Mouse (Mus musculus): ENCODE data around the gene Prkn. TPM values are rescaled to one million over a fixed set of nuclear protein-coding genes. Genes with fewer than 3 reads are reported as not detected.

The Prkn gene
- polyA plus RNA-seq, 1 experiment from 2014 or later: 2.3 TPM

DNA sequence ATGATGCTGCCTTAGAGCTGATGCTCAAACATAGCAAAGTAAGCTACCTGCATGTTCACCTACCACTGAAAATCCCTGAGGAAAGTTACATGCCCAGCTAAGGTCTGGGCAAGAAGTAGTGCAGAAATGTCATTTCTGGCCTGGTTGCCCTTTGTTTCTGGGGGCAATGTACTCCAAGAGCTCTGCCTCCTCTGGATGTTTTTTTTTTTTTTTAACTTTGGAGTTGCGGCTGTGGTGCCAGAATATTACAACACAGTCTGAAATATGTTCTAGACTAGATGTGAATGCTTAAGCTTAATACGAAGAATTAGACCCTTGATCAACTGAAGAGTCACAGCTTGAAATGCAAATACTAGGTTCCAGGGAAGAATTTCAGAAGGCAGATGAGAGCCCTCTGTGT lies 911.1 kb downstream of the Prkn start:
- Histone ChIP-seq H3K9me3 (ENCODE audit: control insufficient read depth, low read length) (no peaks in the 10 kb centered on the region), H3K9ac (ENCODE audit: low read length) (no peak overlapping the region), H3K4me3 (ENCODE audit: low read depth, low read length) (no peak overlapping the region), H3K36me3 (ENCODE audit: control insufficient read depth, insufficient read depth, low read length) (no peaks in the 10 kb centered on the region), H3K27me3 (ENCODE audit: control insufficient read depth, insufficient read depth, low read length) (no peaks in the 10 kb centered on the region), H3K4me2 (replicated peaks; ENCODE audit: low read depth) (no peak overlapping the region), H3K4me1 (replicated peaks; ENCODE audit: control insufficient read depth, insufficient read depth) (no peaks in the 10 kb centered on the region), H3K27ac (replicated peaks) (no peak overlapping the region)
- no peak for DNase-seq (ENCODE audit: low spot score)
- ATAC-seq (ENCODE audit: low FRiP score, low TSS enrichment): no peak
- 83% methylated on average over 2 of the region's 2 CpGs for WGBS
- TF ChIP-seq EP300 (optimal IDR thresholded peaks at IDR 0.05): no peak
- no peak for TF ChIP-seq CTCF (IDR thresholded peaks at IDR 0.05; ENCODE audit: low read depth)

DNA sequence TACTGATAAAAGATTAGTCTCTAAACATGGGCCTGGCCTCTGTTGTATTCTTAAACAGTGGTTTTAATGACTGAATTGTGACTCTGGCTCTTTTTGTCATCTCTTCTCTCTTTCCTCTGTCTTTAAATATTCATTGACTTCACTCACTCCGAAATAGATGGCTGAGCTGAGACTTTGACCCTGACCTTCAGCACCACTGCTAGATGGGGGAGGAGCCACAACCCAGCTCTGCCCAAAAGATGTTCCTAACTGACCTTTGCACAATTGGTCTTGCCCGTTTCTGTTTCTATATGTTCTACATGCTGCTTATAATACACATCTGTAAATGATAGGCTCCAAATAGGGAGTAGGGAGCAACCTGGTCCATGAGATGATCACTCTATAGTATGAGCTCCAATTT lies 912.5 kb downstream of the Prkn start:
- no peak overlapping the region for H3K9ac ChIP-seq (ENCODE audit: low read length)
- TF ChIP-seq EP300 (optimal IDR thresholded peaks at IDR 0.05): no peak
- no peak for TF ChIP-seq CTCF (IDR thresholded peaks at IDR 0.05; ENCODE audit: low read depth)
- H3K4me1 ChIP-seq (replicated peaks; ENCODE audit: control insufficient read depth, insufficient read depth): no peaks in the 10 kb centered on the region
- ATAC-seq (ENCODE audit: low FRiP score, low TSS enrichment) (no peak), DNase-seq (ENCODE audit: low spot score) (no peak)
- no peak overlapping the region for H3K4me3 ChIP-seq (ENCODE audit: low read depth, low read length)
- H3K27me3 ChIP-seq (ENCODE audit: control insufficient read depth, insufficient read depth, low read length): no peaks in the 10 kb centered on the region
- H3K27ac ChIP-seq (replicated peaks): no peak overlapping the region
- H3K4me2 ChIP-seq (replicated peaks; ENCODE audit: low read depth): no peak overlapping the region
- no peaks in the 10 kb centered on the region for H3K36me3 ChIP-seq (ENCODE audit: control insufficient read depth, insufficient read depth, low read length)
- 51% methylated on average over 2 of the region's 2 CpGs for WGBS
- H3K9me3 ChIP-seq (ENCODE audit: control insufficient read depth, low read length): no peaks in the 10 kb centered on the region

DNA sequence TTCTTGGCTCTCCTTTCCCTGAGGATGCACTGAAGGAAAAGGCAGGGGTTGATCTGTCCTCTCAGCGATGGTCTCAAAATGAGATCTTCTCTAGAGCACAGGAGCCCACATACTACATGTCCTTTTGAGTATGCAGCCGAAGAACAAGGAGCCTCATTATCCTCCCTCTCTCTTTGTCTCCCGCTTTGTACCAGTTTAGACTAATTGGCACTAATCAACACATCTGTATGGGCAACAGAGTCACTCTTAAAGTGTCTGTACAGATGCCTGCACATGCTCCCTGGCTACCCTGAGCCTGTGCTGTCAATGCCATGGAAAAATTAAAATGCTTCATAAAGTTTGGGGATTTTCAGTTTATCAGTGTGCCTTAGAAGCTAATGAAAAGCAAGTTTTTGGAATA lies 924.9 kb downstream of the Prkn start:
- H3K9ac ChIP-seq (ENCODE audit: low read length): no peak overlapping the region
- no peak overlapping the region for H3K27ac ChIP-seq (replicated peaks)
- no peaks in the 10 kb centered on the region for H3K27me3 ChIP-seq (ENCODE audit: control insufficient read depth, insufficient read depth, low read length)
- DNase-seq (ENCODE audit: low spot score) (no peak), ATAC-seq (ENCODE audit: low FRiP score, low TSS enrichment) (no peak)
- no peaks in the 10 kb centered on the region for H3K4me1 ChIP-seq (replicated peaks; ENCODE audit: control insufficient read depth, insufficient read depth)
- no peak overlapping the region for H3K4me2 ChIP-seq (replicated peaks; ENCODE audit: low read depth)
- H3K9me3 ChIP-seq (ENCODE audit: control insufficient read depth, low read length): no peaks in the 10 kb centered on the region
- 79% methylated on average over 3 of the region's 3 CpGs for WGBS
- no peaks in the 10 kb centered on the region for H3K36me3 ChIP-seq (ENCODE audit: control insufficient read depth, insufficient read depth, low read length)
- H3K4me3 ChIP-seq (ENCODE audit: low read depth, low read length): no peak overlapping the region
- no peak for TF ChIP-seq EP300 (optimal IDR thresholded peaks at IDR 0.05)
- TF ChIP-seq CTCF (IDR thresholded peaks at IDR 0.05; ENCODE audit: low read depth): no peak

DNA sequence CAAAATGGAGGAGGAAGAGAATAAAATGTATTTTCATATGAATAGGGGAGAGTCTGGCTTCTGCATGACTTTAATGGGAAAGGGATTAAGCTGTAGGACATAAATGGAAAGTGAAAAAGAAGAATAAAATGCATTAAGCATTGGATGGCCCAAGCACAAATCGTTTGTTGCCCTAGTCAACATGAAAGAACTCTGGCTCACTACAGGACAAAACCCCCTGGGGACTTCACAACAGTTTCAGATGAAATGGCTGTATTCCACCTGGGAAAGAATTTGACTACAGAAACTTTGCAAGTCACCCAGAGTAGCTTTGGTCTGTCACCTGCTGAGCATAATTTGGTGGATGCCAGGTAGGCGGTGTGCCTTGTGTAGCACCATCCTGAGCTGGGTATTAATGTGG lies 925.4 kb downstream of the Prkn start:
- ATAC-seq (ENCODE audit: low FRiP score, low TSS enrichment) (no peak), DNase-seq (ENCODE audit: low spot score) (no peak)
- Histone ChIP-seq H3K36me3 (ENCODE audit: control insufficient read depth, insufficient read depth, low read length) (no peaks in the 10 kb centered on the region), H3K9me3 (ENCODE audit: control insufficient read depth, low read length) (no peaks in the 10 kb centered on the region), H3K4me1 (replicated peaks; ENCODE audit: control insufficient read depth, insufficient read depth) (no peaks in the 10 kb centered on the region), H3K4me2 (replicated peaks; ENCODE audit: low read depth) (no peak overlapping the region), H3K27me3 (ENCODE audit: control insufficient read depth, insufficient read depth, low read length) (no peaks in the 10 kb centered on the region), H3K4me3 (ENCODE audit: low read depth, low read length) (no peak overlapping the region), H3K27ac (replicated peaks) (no peak overlapping the region), H3K9ac (ENCODE audit: low read length) (no peak overlapping the region)
- TF ChIP-seq CTCF (IDR thresholded peaks at IDR 0.05; ENCODE audit: low read depth) (no peak), EP300 (optimal IDR thresholded peaks at IDR 0.05) (no peak)
- WGBS: 60% methylated on average over 2 of the region's 2 CpGs

DNA sequence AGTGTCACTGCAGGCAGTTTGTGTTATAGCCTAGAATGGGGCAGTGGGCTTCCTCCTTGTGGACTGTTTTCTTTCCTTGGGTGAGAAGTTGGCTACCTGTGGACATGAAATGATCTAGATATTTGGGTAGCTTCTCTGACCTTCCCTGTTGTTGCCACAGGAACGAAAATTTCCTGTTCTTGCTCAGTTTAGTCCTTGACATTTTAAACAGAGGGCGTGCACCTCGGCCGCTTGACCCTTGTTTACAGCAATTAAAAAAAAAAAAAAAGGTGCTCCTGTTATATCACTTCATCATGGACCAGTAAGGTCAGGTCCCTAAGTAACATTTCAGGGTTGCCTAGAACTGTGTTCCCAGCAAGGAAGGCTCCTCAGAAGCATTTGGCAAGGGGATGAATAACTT lies 927.1 kb downstream of the Prkn start:
- DNase-seq (ENCODE audit: low spot score): no peak
- TF ChIP-seq CTCF (IDR thresholded peaks at IDR 0.05; ENCODE audit: low read depth): no peak
- Histone ChIP-seq H3K27me3 (ENCODE audit: control insufficient read depth, insufficient read depth, low read length) (no peaks in the 10 kb centered on the region), H3K9ac (ENCODE audit: low read length) (no peak overlapping the region), H3K4me2 (replicated peaks; ENCODE audit: low read depth) (no peak overlapping the region), H3K36me3 (ENCODE audit: control insufficient read depth, insufficient read depth, low read length) (no peaks in the 10 kb centered on the region), H3K27ac (replicated peaks) (no peak overlapping the region), H3K9me3 (ENCODE audit: control insufficient read depth, low read length) (no peaks in the 10 kb centered on the region), H3K4me1 (replicated peaks; ENCODE audit: control insufficient read depth, insufficient read depth) (no peaks in the 10 kb centered on the region), H3K4me3 (ENCODE audit: low read depth, low read length) (no peak overlapping the region)
- WGBS: 72% methylated on average over 4 of the region's 4 CpGs
- no peak for ATAC-seq (ENCODE audit: low FRiP score, low TSS enrichment)

DNA sequence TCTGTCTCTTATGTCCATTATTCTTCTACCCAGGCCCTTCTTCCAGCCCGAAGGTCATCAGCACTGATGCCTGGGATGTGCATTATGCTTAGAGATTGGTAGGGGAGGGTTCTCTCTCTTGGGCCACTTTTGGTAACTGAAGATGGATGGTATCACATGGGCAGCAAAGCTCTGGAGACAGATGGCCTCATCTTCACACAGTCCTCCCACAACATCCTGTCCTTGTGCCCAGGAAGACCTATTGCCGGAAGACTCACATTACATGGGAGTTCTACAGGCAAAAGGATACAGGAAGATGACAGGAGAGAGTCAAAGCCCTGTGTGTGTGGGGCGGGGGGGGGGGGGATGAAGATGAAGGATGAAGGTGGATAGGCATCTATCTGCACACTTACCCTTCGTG lies 928.2 kb downstream of the Prkn start:
- DNase-seq (ENCODE audit: low spot score): no peak
- no peak for TF ChIP-seq EP300 (optimal IDR thresholded peaks at IDR 0.05)
- TF ChIP-seq CTCF (IDR thresholded peaks at IDR 0.05; ENCODE audit: low read depth): no peak
- WGBS: 76% methylated on average over 4 of the region's 4 CpGs
- ATAC-seq (ENCODE audit: low FRiP score, low TSS enrichment): no peak
- no peaks in the 10 kb centered on the region for H3K36me3 ChIP-seq (ENCODE audit: control insufficient read depth, insufficient read depth, low read length)
- no peaks in the 10 kb centered on the region for H3K4me1 ChIP-seq (replicated peaks; ENCODE audit: control insufficient read depth, insufficient read depth)
- H3K4me3 ChIP-seq (ENCODE audit: low read depth, low read length): no peak overlapping the region
- no peaks in the 10 kb centered on the region for H3K27me3 ChIP-seq (ENCODE audit: control insufficient read depth, insufficient read depth, low read length)
- no peak overlapping the region for H3K9ac ChIP-seq (ENCODE audit: low read length)
- no peaks in the 10 kb centered on the region for H3K9me3 ChIP-seq (ENCODE audit: control insufficient read depth, low read length)
- no peak overlapping the region for H3K4me2 ChIP-seq (replicated peaks; ENCODE audit: low read depth)
- H3K27ac ChIP-seq (replicated peaks): no peak overlapping the region
